Mouse (Mus musculus) thymus, adult 18-20 months (tissue): Measurements from ENCODE around the gene Tpst2.

Experiments
- DNase-seq, 2 experiments: peaks; one replicate each; pipeline ENCODE4 v3.0.0; 2022; ENCODE audit warnings: mixed read lengths in 2 of 2

Tpst2 gene

GRCm38 (mm10) chr5:112282123-112282779 is 5.8 kb downstream of the Tpst2 start:
- DNase-seq, result no peak

- no peak for DNase-seq
These were observed 6.4 kb downstream of the Tpst2 start for GRCm38 (mm10) chr5:112282780-112283482.

- DNase-seq, result no peak
These were observed 7.2 kb downstream of the Tpst2 start for GRCm38 (mm10) chr5:112283543-112284202.

- DNase-seq, result no peak
These were observed 7.7 kb downstream of the Tpst2 start for GRCm38 (mm10) chr5:112284203-112284582.

- peak; percentile 49 to 65 for DNase-seq
These were observed 9.1 kb downstream of the Tpst2 start for GRCm38 (mm10) chr5:112285548-112286085.

- DNase-seq, result no peak
These were observed 10.1 kb downstream of the Tpst2 start for GRCm38 (mm10) chr5:112286608-112286983.

GRCm38 (mm10) chr5:112286984-112287641 is 10.6 kb downstream of the Tpst2 start:
- DNase-seq, result peak in 1 of 2 experiments; percentile 52

- no peak for DNase-seq
These were observed 11.2 kb downstream of the Tpst2 start for GRCm38 (mm10) chr5:112287652-112288051.

- DNase-seq, result no peak
These were observed 12.0 kb downstream of the Tpst2 start for GRCm38 (mm10) chr5:112288193-112289141.

GRCm38 (mm10) chr5:112289236-112289635 is 12.7 kb downstream of the Tpst2 start:
- DNase-seq, result no peak

- DNase-seq, result no peak
These were observed 13.5 kb downstream of the Tpst2 start for GRCm38 (mm10) chr5:112289819-112290535.

GRCm38 (mm10) chr5:112290536-112290880 is 14.0 kb downstream of the Tpst2 start:
- DNase-seq, result no peak

GRCm38 (mm10) chr5:112291866-112292265 is 15.4 kb downstream of the Tpst2 start:
- DNase-seq, result peak in 1 of 2 experiments; percentile 52

- DNase-seq, result no peak
These were observed 16.0 kb downstream of the Tpst2 start for GRCm38 (mm10) chr5:112292343-112292980.

- DNase-seq, result no peak
These were observed 17.3 kb downstream of the Tpst2 start for GRCm38 (mm10) chr5:112293800-112294199.

- DNase-seq, result no peak
These were observed 18.2 kb downstream of the Tpst2 start for GRCm38 (mm10) chr5:112294696-112295095.

- DNase-seq, result no peak
These were observed 18.7 kb downstream of the Tpst2 start for GRCm38 (mm10) chr5:112295162-112295561.

GRCm38 (mm10) chr5:112295564-112295963 is 19.1 kb downstream of the Tpst2 start:
- DNase-seq, result no peak

- DNase-seq, result no peak
These were observed 20.1 kb downstream of the Tpst2 start for GRCm38 (mm10) chr5:112296404-112297181.

- DNase-seq, result peak in 1 of 2 experiments; percentile 44
These were observed 20.8 kb downstream of the Tpst2 start for GRCm38 (mm10) chr5:112297257-112297656.
